Mouse (Mus musculus) adrenal gland, postnatal 4 days (tissue): ENCODE results near the gene Sstr3. TPM values are rescaled to one million over a fixed set of nuclear protein-coding genes. Genes with fewer than 3 reads are reported as not detected.
A peak's percentile ranks its signal among the peaks of the same experiment; 100 is the strongest.

ENCODE experiments used
- DNase-seq, 2 experiments: peaks; one replicate each; pipeline ENCODE4 v3.0.0; 2021 to 2022; ENCODE audit warnings: low spot score in 2 of 2, mixed read lengths in 2 of 2
- long read RNA-seq, 2 experiments: library from polyadenylated mRNA; stranded (forward); transcript quantifications; one replicate each; pipeline ENCODE4 v2.0.0; 2021
- total RNA-seq, 2 experiments: library from RNA; stranded (reverse); gene quantifications; 2 replicates each; pipeline ENCODE4 v1.2.3; 2021

Gene Sstr3
- total RNA-seq: 1 to 10 TPM in 1 of 2 experiments, under 1 TPM in 1; 0.79 to 1.3 TPM
- long read RNA-seq, experiment 1: 0 reads
- long read RNA-seq, experiment 2, full-length matches to known transcripts: 1 of 2 reads
- long read RNA-seq, experiment 2, partial matches to known transcripts: 1 of 2 reads
- long read RNA-seq, experiment 2, other reads (novel, unspliced or antisense): 0 of 2 reads

GRCm38 (mm10) chr15:78544561-78545001, at the start of gene Sstr3:
Gene Sstr3 (minus strand): TSS chr15:78544685.
- no peak for DNase-seq

DNA sequence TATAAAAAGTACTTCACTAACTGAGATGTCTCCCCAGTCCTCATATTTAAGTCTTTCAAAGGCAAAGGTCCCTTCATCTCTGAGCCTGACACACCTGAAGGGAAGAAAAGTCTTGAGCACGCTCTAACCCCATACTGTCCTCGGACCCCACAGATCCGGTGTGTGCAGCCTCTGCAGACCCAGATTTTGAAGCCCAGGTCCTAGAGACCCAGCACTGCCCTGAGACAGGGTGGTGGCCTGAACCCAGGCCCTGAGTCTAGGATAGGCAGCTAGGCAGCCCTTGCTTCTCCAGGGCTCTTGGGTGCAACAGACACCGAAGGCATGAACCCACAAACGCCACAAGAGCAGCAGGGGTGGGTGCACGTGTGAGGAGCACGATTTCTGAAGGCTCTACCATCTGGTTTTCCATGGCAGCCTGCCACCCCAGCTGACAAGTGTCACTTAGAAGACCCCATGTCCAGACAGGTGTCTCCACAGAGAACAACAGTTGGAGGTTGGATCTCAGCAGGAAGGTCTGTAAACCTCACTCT, 49.5 kb upstream of the Sstr3 start:
- no peak for DNase-seq

DNA sequence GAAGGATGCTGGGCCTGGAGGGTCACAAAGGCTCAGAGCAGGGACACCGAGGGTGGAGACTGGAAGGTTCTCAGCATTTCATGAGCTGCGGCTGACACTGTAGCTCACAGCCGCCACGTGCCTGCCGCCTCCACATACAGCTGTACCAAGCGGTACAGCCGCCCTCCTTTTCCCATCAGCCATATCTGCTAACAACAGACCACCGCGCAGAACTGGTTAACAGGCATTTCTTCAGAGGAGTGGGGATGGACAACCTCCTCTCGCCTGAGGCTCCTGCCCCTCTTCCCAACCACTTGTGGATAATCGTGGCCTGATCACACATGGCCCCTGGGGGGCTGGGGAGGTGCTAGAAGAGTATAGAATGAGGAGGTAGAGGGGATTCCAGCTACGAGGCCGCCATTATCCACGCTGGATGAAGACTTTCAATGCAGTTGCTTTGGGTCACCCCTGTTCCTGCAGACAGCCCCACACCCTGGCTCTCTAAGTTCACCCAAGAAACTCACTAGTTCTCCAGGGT, 48.0 kb upstream of the Sstr3 start:
- no peak for DNase-seq

DNA sequence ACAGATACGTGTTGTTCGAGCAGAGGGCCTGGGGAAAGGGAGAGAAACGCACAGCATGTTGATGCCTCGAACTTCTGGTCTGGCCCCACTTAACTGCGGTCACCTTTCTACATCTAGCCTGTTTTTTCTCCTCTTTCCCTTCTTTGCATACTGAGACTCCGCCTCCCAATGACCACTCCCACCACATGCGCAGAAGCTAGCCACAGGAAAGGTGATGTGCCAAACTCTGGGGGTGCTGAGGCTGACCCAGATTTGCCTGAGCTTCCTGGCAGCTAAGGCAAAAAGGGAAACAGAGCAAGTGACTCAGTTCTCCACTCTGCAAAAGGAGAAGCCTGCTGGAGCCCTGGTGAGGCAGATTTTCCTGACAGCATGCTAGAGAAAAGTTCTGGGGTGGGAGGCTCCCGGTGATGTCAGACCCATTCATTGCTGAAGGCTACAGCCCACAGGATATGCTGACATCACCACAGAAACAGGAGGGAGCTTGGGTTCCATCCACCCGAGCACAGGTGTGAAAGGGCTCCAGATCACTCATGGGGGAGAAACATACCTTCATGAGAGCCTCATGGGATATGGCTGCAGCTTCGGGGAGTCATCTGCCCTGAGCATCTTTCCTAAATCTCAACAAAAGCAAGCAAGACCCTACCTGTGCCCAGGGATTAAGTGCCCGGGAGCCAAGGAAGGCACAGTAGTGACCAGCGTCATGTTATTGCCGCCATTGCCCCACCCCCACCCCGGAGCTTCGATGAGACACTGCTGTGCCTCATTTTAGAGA, 47.4 kb upstream of the Sstr3 start:
- no peak for DNase-seq

- no peak for DNase-seq
Observed at GRCm38 (mm10) chr15:78590785-78591184, 46.3 kb upstream of the Sstr3 start.

- DNase-seq: no peak
Observed at GRCm38 (mm10) chr15:78589936-78590335, 45.5 kb upstream of the Sstr3 start.

DNA sequence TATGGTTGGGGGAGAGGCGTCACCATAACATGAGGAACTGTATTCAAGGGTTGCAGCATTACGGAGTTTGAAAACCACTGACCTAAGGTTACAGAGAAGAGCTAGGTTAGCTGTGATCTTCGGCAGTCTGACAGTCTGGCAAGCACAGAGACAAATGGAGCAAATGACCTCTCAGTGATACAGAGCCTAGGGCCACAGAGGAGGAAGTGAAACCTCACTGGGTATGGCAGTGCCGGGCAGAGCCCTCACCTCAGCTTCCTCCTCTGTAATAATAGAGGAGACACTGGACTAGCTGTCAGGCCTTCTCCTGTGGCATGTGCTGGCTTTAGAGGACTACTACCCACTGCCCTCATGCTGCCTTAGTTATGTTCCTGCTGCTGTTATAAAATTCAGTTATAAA, 44.4 kb upstream of the Sstr3 start:
- DNase-seq: no peak

- no peak for DNase-seq
Observed at GRCm38 (mm10) chr15:78588049-78588448, 43.6 kb upstream of the Sstr3 start.

GRCm38 (mm10) chr15:78587050-78587994, 42.8 kb upstream of the Sstr3 start:
- peak; percentile 76 for DNase-seq

DNA sequence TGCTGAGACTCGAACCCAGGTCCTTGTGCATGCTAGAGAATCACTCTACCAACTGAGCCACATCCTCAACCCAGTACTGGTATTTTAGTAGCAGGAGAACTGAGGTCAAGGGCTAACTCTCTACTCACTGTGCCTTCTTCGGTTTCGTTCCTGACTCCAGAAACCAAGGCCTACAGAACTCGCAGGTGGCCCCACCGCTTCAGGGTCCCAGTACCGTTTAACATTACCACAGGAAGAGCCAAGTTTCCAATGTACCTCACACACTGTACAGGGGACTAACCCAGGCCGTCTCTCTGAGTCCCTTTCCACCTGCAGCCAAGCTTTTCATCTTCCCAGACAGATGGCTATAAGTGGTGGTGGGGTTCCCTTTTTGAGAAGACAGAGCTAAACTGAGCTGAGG, 40.9 kb upstream of the Sstr3 start:
- DNase-seq: no peak

DNA sequence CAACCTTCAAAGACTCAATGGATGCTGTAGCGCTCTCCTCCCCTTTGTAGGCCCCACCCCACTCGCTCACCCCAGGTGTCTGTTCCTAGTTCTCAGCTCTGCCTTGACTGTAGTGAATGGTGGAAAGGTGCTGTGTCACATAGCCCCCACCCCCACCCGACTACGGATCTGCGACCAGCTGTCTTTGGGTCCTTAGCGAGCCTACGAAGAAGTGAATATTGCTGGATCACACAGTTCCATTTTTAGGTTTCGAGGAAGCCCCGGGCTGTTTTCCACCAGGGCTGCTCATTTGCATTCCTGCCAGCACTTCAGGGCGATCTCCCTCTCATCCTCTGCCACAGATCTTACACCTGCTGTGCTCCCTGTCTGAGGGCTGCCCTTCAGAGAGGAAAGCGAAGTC, 38.9 kb upstream of the Sstr3 start:
- no peak for DNase-seq

DNA sequence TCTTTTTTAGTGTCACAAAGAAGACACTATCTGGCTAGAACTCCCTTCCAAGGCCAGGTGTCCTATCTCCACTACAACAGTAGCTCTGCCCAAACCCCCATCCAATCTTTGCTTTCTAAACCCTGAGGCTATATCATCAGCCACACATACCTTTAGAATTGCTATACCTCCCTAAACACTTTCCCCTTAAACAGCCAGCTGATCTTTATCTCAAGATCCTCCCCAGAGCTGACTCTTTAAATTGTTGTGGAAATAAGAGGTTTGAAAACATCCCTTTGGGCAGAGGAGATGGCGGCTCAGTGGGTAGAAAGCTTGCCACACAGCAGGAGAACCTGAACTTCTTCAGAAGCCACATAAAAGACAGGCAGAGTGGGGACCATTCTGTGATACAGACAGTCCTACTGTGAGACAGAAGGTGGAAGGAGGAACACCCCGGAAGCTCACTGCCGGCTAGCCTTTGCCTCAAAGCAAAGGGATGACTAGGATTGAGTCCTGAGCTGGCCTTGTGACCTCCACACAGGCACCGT, 31.9 kb upstream of the Sstr3 start:
- no peak for DNase-seq

- DNase-seq: no peak
Observed at GRCm38 (mm10) chr15:78572658-78573397, 28.3 kb upstream of the Sstr3 start, which contains the start of gene Rac2. Gene Rac2 (minus strand): TSS chr15:78572783.

GRCm38 (mm10) chr15:78572270-78572600, 27.8 kb upstream of the Sstr3 start:
- no peak for DNase-seq

- DNase-seq: no peak
Observed at GRCm38 (mm10) chr15:78571554-78572269, 27.2 kb upstream of the Sstr3 start.

DNA sequence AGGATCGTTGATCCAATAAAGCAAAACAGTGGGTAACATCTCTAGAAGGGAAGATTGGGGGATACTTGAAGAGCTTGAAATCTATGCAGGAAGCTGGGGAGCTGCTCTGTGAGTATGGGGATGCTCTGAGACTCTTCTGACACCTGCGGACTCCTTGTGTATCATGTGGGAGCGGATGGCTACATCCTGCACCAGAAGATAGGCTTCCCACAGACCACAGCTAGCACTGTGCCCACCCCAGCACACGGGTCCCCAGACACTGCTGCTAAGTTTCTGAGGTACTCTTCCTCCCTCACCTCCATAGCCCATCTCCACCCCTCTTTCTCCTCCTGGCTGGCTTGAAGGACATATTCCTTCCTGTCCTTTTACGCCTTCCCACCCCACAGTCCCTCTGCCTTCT, 25.7 kb upstream of the Sstr3 start:
- no peak for DNase-seq

GRCm38 (mm10) chr15:78567608-78568120, 23.2 kb upstream of the Sstr3 start:
- DNase-seq: no peak

GRCm38 (mm10) chr15:78564764-78565435, 20.4 kb upstream of the Sstr3 start:
- no peak for DNase-seq

- DNase-seq: no peak
Observed at GRCm38 (mm10) chr15:78563937-78564336, 19.5 kb upstream of the Sstr3 start.
